Mouse (Mus musculus) WW6 (cell line): ENCODE measurements around the gene Spata31d1d.
"Not testable (repeated sequence)": the region's sequence is repeated elsewhere in the genome, so short reads cannot be mapped to it uniquely, and the experiment has no call there.

ENCODE experiments used
- DNase-seq: peaks from one replicate; pipeline ENCODE4 v3.0.0-alpha.2; 2013; ENCODE audit warnings: low read depth, low spot score

The Spata31d1d gene

DNA sequence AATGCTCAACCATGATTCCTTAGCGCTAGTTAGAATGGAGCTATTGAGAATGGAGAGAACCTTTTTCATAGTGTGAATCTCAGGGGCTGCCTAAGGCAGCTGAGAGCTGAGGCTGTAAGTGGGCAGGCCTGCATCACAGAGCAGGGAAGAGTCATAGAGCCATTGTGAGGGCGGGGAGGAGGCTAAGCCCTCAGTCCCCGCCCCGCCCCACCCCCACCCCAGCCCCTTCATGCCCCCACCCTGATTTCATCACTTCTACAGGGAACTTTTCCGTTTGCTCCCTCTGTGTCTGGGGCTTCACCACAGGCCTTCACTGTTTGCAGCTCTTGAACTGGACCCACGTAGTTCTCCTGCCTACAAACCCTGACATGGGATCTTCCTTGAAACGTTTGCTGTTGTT is at the start of gene Spata31d1d:
TSS of gene Spata31d1d (minus strand) at position 101 of the 400 bp plus-strand sequence.
- no peak for DNase-seq

DNA sequence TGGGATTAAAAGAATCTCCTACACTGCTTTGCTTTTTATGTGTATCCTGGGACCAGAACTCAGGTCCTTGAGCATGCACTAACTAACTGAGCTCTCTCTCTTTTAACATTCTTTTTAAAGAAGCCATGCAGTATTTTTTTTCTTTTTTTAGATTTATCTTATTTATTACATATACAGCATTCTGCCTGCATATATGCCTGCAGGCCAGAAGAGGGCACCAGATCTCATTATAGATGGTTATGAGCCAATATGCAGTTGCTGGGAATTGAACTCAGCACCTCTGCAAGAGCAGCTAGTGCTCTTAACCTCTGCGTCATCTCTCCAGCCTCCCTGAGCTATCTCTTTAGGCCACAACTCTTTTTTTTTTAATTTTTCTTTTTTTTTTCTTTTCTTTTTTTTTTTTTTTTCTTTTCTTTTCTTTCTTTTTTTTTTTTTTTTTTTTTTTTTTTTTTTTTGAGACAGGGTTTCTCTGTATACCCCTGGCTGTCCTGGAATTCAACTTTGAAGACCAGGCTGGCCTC is 48.3 kb upstream of the Spata31d1d start:
- not testable (repeated sequence) for DNase-seq

DNA sequence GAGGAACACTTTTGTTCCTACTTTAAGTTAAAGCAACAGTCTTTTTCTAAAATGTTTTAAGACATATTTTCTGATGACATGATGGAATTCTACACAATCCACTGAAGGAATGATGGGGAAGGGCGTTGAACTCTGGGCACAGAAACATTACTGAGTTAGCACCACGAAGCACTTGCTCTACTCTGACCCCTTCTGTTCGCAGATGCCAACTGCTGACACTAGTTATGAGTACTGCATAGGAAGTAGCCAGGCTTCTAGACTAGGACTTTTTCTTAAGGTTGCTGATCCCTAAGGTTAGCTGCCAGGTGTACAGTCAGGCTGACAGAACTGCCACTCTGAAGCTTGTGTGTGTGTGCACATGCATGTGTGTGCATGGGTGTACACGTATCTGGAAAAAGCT is 47.7 kb upstream of the Spata31d1d start:
- no peak for DNase-seq

DNA sequence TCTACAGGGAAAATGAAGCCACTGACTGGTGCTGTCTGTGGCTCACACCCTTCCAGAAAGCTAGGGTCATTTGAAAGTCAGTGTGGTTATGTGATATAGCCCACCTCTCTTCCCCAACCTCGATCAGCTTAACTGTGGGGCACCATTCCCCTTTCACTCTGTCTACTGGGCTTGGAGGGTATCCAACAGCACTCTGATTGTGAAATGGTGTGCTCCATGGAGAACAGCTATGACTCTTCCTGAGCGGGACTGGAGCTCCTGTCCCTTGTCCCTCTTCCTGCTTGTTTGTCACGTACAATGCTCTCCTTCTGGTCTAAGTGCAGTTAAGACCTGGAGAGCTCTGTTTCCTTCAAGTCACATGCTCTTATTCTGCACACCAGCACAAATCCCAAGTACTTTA is 43.6 kb upstream of the Spata31d1d start:
- no peak for DNase-seq

DNA sequence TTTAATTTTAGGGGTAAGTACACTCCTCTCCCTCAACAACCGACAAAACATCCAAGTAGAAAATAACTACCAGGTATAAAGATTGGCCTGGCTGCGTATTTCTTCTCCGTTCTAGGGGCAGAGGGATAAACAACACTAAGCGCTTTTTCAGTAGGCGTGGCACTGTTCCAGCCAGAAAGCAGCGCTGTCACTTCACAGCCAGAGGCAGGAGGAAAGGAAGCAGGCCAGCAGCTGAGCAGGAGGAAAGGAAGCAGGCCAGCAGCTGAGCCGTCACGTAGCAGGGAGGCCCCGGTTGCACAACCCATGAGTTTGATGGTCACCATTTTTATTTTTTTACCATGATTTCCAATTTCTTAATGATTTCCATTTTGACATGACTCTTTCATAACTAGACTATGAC is 39.7 kb upstream of the Spata31d1d start:
- no peak for DNase-seq

DNA sequence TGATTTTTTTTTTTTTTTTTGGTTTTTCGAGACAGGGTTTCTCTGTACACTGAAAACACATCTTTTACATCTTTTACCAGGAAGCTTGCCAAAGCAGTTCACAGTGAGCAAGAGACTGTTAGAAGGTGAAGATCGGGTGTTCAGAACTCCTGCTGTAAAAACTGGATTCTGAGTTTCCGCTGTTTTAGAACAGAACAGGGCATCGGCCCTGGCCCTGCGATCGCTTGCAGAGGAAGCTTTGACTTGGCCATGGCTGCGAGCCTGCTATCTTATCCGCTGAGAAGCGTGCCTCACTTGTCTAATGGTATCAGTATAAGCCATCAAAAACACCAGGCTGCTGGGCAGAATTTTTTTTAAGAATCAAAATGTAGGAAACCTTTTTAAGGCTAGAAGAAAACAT is 39.3 kb upstream of the Spata31d1d start:
- no peak for DNase-seq

DNA sequence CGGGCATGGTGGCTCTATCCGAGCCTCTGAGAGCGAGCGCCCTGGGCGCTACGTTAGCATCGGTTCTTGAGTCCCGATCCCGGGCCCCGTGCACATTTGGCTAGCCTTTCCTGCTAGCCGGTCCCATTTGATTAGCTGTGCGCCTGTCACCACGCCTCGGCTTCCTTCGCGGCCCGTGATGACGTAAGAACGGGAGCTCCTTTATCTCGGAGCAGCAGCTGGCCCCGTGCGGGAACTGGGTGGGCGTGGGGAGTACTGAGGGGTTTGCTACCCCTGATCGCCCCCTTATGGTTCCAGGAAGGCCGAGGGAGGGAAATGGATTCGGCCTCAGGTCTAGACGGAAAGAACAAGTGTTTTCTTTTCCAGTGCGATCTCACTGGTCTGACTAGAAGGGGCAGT is 38.6 kb upstream of the Spata31d1d start:
- DNase-seq = peak; percentile 91

DNA sequence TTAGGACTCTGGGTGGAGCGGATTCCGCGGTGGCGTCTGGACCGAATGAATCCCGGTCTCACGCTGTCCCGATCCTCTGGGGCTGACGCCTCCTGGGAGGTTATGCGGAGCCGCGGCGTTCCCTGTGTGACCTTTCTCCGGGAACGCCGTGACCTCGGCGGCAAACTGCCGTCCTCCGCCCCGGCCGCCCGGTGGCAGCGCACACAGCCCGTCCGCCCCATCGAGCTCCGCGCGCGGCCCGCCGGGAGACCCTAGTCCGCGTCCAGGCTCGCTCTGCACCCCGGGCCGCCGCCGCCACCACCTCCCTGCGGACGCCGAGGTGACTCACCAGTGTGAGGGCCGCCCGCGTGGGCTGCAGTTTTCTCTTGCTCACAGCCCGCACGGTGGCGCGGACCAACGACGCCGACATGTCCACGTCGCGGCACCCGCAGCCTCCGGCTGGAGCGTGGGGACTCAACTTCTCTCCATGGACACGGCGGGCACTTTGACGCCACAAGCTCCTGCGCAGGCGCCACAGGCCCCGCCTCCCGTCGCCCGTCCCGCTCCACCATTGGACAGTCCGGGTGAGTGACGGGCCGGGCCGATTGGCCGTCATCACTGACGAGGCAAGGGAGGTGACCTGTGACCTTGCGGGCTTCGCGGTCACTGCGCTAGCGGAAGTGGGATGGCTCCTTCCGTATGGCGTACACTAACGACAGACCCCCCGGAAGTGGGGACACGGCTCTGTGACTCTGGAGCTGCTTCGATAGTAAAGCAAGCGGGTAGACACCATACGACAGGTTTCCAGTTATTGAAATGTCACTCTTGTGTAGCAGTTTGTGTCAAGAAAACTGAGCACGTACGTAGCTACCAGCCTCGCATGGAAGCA is 38.0 kb upstream of the Spata31d1d start, which contains the start of gene Isca1:
TSS of gene Isca1 (minus strand) at position 515 of the 868 bp plus-strand sequence.
- DNase-seq = peak; percentile 91

DNA sequence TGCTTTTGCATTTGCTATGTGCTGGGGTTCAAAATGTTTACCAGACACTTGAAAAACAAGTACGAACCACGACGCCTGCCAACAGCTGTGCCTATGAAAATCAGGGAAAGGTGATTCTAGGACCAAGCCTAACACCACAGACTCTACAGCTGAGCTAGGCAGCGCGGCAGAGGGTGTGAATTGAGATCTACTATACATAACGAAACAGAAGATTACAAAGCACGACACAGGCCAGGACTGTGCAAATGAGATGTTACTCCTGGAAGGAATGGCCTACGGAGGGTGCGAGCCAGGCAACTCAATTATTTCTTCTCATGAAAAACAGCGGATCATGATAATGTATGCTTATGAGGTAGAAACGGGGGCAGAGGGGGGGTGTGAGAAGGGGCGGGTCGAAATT is 37.0 kb upstream of the Spata31d1d start:
- no peak for DNase-seq

DNA sequence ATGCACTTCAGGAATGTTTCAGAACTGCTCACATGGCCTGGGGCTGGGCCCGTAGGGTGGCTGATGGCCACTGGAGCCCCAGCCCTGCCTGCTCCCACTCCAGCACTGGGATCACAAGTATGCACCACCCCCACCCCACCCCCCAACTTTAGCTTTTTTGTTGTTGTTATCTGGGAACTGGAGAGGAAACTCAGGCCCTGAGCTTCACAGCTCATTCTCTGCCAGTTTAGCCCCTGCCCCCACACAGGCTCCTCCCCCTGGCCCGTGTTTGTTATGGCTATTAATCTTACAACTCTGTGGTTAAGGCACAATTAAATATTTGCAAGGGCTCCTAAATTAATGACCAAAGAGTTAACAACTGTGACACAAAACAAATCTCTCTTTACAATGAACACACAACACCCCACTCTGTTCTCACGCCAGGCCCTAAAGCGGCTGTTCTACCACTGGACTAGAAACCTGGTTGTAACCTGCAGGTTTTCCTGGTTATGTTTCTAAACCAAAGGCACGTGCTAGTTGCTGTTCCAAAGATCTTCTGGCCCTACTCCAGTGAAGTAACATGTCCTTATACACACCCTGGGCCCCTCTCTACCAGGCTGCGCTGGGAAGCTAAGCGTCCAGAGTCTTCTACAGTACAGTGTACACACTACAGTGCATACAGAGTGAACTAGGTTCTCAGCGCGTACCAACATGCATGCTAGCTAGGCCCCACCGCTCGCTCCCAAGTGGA is 35.4 kb upstream of the Spata31d1d start:
- DNase-seq = no peak

DNA sequence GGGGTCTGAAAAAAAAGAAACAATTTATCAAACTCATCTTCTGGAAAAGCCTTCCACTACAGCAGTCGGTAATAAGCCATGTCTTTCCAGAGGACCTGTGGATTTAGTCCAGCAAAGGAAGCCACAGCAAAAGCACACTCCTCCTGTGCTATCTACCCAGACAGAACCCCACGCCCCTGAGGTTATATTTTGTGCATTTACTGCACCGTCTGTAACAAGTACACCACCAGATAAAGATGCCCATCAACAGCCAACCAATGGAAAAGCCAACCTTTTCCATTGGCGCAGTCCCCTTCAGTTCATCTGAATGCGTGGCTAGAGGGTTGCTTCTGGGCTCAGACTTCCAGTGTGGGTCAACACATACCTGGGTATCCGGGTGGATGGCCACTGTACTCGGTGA is 31.2 kb upstream of the Spata31d1d start:
- DNase-seq = no peak

DNA sequence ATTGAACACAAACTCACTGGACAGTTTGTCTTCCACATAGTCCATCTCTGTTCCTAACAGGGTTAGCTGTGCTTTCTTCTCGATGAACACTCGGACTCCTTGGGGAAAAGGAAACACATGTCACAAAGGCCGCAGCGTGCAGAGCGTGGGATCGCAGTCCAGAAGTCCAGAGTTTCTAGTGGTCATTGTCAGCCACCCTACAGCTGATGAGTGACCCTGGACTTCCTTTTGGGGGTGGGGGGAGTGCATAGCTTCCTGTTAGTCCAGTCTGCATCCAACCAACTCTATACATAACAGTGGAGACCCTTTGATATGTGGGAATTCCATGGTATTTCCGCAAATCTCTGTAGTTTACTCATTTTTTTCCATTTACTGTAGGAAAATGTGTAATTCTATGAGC is 25.4 kb upstream of the Spata31d1d start:
- no peak for DNase-seq

DNA sequence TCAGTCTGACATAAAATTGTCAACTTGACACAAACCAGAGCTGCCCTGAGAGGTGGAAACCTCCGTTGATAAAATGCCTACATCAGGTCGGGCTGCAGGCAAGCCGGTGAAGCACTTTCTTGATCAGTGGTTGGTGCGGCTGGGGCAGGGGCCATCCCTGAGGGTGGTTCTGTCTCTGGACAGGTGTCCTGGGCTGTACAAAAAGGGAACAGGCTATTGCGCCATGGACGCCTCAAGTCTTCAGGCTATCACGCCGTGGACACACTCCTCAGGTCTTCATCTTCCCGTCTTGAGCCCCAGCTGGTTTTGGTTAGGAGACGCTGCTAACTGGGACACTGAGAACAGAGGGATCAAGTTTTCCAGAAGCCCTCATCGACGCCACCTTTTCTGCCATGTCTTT is 18.8 kb upstream of the Spata31d1d start:
- DNase-seq = no peak

DNA sequence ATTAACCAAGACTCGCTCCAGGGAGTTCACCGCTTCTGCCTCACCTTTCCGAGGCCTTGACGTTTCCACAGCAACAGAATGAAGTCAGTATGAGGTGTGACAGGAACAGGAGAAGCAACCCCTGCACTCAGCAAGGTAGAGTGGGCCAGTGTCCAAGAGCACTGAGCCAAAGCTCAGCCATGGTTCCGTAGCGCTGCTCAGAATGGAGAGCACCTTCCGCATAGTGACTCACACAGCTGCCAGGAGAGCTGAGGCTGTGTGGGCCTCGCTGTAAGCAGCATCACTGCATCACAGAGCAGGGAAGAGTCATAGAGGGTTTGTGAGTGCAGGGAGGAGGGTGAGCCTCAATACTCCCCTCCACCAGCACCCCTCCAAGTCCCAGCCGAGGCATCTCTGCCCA is 15.2 kb upstream of the Spata31d1d start, which contains the start of gene 1700014D04Rik:
TSS of gene 1700014D04Rik (minus strand) at position 42 of the 400 bp plus-strand sequence.
- DNase-seq = no peak

DNA sequence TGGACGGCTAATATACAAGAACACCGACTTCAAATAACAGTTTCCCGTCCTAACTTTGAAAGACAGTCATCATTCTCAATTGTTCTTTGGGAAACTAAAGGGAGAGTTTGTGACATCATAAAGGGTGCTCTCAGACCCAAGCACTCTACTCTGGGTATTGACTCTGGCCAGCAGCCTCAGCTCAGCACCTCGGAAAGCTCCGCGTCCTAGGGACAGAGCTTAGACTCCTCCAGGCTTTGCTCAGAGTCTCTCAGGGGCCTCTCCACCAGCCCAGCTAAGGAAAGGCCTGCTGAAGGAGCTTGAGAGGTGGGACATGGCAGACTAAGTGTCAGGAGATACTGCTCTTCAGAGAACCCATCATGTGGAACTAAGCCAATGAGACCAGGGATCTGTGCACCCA is 14.6 kb upstream of the Spata31d1d start:
- no peak for DNase-seq

DNA sequence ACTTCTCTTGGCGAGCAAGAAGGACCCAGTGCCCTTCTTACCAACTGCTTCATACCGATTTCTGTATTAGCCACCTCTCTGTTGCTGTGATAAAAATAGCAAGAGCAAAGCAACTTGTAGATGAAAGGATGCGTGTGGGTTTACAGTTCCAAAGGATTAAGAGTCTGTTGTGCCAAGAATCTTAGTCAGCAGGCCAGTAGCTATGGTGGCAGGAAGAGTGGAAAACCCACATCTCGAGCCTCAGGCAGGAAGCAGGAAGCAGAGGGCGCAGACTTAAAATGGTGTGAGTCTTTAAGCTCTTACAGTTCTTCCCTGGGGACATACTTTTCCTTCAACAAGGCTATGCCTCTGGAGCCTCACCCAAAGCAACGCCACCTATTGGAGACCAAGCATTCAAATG is 13.9 kb upstream of the Spata31d1d start:
- DNase-seq = no peak

DNA sequence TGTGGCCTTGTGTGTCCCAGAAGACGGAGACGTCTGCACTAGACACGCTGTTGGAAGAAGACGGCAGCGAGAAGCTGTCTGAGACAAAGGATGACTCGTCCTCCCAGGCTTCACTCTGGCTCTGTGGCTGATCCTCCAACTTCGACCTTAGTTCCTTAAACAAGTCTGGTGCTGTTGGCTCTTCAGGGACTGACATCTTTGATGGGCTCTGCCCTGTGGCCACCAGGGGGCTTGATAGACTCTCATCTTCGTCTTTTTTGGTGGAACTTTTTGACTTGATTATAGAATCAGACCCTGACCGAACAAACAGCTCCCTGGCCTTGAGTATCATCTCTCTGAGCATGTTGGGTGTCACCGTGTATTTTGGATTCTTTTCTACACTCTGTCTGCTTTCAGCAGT is 10.1 kb upstream of the Spata31d1d start:
- DNase-seq = no peak

DNA sequence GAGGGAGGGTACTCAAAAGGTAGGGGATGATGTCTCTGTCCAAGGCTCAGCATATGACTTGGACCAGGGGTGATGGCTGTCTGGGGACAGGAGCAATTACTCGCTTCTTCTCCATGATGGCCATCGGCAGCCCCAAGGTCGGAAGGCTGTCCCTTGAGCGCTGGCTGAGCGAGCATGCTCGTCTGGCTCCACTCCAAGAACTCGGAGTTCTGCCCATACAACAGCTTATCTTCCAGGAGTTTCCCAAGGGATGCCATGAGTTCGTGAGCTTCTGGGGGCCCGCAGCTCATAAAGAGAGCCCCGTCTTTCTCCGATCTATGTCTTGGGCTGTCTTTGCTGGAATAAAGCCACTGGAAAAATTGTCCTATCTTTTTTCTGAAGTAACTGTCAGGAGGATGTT is 9.5 kb upstream of the Spata31d1d start:
- DNase-seq = no peak

DNA sequence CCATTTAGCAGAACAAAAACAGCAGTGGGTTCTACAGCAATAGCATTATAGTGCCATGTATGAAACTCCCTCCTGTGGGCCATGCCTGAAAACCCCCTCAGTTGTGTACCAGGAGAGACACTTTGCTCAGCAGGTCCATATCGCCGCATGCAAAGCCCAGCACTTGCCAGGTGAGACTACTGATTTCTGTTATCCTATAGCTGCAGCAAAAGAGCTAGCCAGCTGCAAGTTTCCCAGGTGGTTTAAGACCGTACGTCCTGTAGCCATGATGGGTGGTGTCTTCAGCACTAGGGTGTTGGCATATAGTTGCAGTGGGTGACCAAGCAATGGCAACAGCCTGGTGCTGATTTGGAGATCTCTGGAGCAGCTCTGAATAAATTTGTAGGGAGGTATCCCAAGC is 7.8 kb upstream of the Spata31d1d start:
- no peak for DNase-seq

DNA sequence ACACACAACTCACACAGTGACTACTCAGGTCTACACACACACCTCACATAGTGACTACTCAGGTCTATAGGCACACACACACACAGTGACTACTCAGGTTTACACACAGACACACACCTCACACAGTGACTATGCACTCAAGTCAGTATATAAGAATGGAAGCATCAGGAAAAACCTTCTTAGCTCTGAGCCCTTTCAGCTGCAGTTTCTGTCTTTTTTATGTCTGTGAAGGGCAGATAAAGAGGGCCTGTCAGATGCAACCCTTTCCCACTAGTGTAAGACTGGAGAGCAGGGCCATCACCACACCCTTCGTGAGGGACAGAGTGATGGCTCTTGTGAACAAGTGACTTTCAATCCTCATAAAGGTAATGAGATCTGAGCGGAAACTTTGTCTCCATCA is 6.9 kb upstream of the Spata31d1d start:
- DNase-seq = no peak

DNA sequence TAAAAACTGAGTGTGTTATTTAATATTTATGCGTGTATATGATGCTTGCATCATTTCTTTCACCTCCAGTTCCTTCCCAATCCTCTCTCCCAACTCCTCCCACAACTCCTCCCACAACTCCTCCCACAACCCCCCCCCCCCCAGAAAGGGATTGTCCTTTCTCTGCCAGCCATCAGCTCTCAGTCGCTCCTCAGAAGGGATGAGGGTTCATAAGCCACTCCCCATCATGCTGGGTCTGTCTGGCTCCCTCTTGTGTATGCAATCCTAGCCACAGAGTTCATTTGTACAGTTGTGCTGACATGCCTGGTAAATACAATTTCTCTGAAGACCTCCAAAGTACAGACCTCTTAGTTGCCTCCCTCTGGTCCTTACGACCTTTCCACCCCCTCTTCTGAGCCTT is 3.6 kb upstream of the Spata31d1d start:
- no peak for DNase-seq

DNA sequence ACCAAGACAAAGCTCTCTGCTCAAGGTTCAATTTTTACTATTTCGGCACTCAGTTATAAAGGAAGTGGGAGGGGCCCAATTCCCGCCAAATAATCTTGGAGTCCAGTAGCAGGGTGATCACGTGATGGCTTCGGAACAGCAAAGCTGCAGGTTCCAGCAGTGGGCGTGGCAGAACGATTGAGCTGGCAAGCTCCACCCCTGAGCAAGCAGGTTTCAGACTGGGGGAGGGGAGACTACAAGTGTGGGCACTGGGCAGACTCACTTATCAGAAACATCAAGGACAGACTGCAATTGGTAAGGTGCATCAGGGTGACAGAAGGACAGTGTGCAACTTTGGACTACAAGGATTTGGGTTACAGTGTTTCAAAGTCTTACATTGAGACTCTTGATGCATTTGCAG is 2.8 kb upstream of the Spata31d1d start:
- DNase-seq = not testable (repeated sequence)

DNA sequence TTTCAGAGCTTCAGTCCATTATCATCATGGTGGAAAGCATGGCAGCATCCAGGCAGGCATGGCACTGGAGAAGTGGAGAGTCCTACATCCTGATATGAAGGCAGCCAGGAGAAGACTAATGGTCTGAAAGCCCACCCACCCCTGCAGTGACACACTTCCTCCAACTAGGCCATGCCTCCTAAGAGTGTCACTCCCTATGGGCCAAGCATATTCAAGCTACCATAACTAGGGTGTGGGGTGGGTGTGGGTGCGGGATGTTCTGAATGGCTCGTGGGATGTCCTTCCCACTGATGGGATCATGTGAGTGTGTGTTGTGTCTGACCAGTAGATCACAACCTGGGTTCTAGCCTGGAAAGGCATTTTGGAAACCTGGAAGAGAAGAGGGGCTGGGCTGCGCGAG is 2.4 kb upstream of the Spata31d1d start:
- no peak for DNase-seq
